Mouse (Mus musculus): ENCODE measurements around the gene Plek2.
"Not testable (repeated sequence)": the region's sequence is repeated elsewhere in the genome, so short reads cannot be mapped to it uniquely, and the experiment has no call there.

Plek2 gene

DNA sequence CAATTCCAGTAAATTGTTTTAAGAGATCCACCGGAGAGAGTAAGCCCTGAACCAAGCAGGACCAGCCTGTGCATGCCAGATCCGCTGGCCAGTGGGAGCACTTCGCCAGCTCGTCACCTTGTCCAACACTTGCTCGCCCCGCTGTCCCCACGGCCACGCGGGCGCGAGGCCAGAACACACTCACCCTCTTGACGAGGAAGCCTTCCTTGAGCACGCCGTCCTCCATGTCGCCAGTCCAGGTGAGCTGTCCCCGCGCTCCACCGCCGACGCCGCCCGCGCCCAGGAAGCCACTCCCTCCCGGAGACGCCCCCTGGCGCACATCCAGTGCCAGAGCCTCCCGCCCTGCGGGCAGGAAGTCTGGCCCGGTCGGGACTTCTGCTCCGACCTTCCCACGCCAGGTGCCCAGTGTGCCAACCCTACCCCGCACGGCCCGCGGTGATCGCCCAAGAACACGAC, at the start of gene Plek2:
TSS of gene Plek2 (minus strand) at position 258 of the 456 bp plus-strand sequence.
- peak; percentile 89 to 94 for DNase-seq (ENCODE audit: low spot score in 2 of 2)

- no peak for DNase-seq (ENCODE audit: low spot score in 2 of 2)
These were observed 49.6 kb upstream of the Plek2 start for GRCm38 (mm10) chr12:78956405-78956804.

DNA sequence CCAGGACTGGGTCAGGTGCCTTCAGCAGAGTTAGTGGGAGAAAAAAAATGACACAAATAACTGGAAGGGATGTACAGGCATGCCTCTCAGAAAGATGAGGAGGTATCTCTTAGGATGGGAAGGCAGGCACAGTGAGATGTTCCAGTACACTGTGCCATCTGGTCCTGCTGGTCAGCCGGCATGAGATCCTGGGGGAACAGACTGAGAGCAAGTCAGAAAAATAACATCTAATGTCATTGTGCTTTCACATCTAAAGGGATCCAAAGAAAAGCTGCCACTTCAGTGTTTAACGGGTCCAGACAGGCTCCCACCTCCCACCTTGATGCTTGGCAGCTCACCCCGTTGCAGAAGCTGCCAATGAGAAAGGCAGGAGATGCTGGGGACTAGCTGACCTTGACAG, 45.7 kb upstream of the Plek2 start:
- no peak for DNase-seq (ENCODE audit: low spot score in 2 of 2)

GRCm38 (mm10) chr12:78952053-78952452, 45.3 kb upstream of the Plek2 start:
- no peak for DNase-seq (ENCODE audit: low spot score in 2 of 2)

DNA sequence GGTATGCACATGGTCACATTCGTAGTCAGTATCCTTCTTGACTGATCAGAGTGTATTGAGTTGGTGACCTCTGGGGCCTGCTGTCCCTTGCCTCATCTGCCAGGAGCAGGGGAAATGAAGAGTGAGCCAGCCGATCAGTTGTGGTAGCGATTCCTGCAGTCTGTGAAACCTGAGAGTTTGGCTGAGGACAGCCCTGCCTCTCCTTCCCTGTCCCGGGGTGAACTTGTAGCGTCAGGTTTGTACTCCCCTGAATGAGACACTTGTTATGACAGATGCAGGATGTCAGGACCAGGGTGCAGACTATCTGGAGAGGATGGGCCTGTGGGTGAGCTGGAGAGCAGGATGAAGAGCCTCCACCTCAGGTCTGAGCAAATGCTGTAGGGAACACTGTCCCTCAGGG, 40.9 kb upstream of the Plek2 start:
- no peak for DNase-seq (ENCODE audit: low spot score in 2 of 2)

DNA sequence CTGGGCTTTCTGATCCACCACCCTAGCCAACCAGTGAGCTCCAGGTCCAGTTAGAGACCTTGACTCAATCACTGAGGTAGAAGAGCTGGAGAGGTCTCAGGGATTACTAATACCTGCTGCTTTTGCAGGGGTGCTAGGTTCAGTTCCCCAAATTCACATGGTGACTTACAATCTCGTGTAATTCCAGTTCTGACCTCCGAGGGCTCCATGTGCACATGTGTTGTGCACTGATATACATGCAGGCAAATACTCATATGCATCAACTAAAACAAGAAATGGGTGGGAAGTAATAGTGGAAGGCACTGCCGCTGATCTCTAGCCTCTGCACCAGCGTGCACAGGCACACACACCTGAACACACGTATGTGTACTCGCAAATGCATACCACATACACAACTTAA, 40.4 kb upstream of the Plek2 start:
- no peak for DNase-seq (ENCODE audit: low spot score in 2 of 2)

DNA sequence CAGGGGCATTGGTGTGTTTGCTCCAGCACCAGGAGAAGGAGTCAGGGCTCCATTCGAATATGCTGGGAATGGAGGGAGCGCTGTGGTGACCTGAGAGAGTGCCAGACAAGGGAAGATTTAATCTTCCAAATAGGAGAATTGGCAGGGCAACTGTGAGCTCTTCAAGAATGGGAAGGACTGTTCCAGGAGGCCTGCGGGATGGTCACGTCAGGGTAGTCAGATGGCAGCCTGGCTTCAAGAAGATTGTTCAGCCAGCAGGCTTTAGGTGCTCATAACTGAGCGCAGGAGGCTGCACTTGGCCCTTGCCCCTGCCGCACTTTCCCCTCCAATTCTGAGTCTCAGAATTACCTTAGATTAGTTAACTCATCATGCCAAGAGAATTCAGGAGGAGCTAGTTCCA, 36.2 kb upstream of the Plek2 start:
- no peak for DNase-seq (ENCODE audit: low spot score in 2 of 2)

DNA sequence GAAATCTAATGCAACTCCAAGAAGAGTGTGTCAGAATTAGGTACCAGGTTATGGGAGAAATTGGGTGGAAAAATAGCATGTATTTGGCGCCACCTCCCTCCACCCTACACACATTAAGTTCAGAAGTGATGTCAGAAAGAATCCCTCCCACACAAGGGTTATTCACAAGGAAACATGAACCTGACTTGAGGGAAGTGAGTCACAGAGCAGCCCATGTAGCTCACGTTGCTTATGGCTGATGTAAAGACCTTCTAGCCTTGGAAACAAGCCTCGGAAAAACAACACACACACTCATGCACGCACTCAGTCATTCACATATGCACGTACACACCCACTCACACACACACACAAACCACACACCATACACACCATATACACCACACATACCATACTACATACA, 33.3 kb upstream of the Plek2 start:
- DNase-seq (ENCODE audit: low spot score in 2 of 2): no peak

GRCm38 (mm10) chr12:78939393-78940037, 32.8 kb upstream of the Plek2 start:
- no peak for DNase-seq (ENCODE audit: low spot score in 2 of 2)

- no peak for DNase-seq (ENCODE audit: low spot score in 2 of 2)
These were observed 29.7 kb upstream of the Plek2 start for GRCm38 (mm10) chr12:78936494-78936893.

GRCm38 (mm10) chr12:78929900-78930299, 23.1 kb upstream of the Plek2 start:
- DNase-seq (ENCODE audit: low spot score in 2 of 2): no peak

- no peak for DNase-seq (ENCODE audit: low spot score in 2 of 2)
These were observed 20.5 kb upstream of the Plek2 start for GRCm38 (mm10) chr12:78927287-78927686.

GRCm38 (mm10) chr12:78923539-78924189, 16.9 kb upstream of the Plek2 start:
- no peak for DNase-seq (ENCODE audit: low spot score in 2 of 2)

DNA sequence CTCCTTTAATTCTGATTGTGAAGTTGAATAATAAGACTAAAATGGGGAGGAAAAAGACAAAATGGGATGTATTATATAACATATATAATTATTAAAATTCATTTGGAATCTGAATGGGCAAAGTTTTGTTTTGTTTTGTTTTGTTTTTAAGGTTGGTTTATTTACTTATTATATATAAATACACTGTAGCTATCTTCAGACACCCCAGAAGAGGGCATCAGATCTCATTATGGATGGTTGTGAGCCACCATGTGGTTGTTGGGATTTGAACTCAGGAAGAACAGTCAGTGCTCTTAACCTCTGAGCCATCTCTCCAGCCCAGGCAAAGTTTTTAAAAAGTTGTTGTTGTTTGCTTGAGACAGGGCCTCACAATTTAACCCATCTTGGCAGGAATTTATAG, 16.2 kb upstream of the Plek2 start:
- DNase-seq (ENCODE audit: low spot score in 2 of 2): not testable (repeated sequence)

DNA sequence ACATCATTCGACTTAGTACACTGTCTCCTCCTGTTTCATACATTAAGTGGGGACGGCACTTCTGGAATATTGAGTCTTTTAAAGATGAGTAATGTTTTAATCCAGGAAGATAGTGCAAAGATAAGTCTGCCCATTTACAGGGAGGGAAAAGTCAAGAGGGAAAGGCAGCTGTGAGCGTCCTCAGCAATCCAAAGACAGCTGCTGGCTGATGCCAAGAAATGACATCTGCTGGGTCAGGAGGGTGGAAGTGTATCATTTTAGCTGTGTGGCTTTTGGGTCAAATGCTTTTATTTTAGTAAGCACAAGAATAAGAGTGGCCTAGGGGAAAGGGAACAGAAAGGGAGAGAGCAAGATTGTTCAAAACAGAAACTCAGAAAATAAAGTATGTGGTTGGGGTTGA, 15.3 kb upstream of the Plek2 start:
- DNase-seq (ENCODE audit: low spot score in 2 of 2): no peak

- no peak for DNase-seq (ENCODE audit: low spot score in 2 of 2)
These were observed 14.7 kb upstream of the Plek2 start for GRCm38 (mm10) chr12:78921421-78921820.

- peak; percentile 60 to 77 for DNase-seq (ENCODE audit: low spot score in 2 of 2)
These were observed 12.4 kb upstream of the Plek2 start for GRCm38 (mm10) chr12:78919079-78919712.

DNA sequence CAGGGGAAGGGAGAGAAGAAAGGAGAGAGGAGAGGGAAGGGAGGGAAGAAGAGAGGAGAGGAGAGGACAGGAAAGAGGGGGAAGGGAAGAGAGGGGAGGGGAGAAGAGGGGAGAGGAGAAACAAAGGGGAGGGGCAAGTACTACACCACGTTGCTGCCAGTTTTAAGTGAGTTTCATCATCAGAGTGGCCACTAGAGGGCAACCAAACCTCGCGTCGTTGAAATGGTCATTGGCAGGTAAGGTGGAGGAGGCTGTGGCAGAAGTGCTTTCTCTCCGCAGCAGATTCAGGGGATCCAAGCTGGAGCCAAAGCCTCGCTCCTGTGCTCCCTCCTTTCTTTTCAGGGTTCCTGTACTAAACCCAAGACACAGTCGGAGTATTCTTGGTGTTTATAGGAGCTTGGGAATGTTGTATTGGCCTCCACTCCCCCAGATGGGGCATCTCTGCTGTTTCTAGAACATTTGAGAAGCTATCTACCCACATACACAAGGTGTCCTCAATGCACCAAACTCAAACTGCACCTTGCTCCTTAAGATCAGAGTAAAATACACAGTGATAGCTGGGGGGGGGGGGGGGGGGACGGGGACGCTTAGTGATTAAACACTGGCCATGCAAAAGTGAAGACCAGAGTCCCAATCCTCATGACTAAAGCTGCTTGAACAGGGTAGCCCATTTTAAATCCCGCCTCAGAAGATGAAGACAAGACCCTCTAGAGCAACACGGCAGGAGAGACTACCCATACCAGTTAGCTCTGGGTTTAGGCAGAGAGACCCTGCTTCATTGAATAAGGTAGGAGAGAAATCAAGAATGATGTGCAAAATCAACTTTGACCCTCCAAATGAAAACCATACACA, 11.7 kb upstream of the Plek2 start:
- peak; percentile 86 to 90 for DNase-seq (ENCODE audit: low spot score in 2 of 2)

- DNase-seq (ENCODE audit: low spot score in 2 of 2): peak in 1 of 2 experiments; percentile 26
These were observed 9.5 kb upstream of the Plek2 start for GRCm38 (mm10) chr12:78916278-78916677.

DNA sequence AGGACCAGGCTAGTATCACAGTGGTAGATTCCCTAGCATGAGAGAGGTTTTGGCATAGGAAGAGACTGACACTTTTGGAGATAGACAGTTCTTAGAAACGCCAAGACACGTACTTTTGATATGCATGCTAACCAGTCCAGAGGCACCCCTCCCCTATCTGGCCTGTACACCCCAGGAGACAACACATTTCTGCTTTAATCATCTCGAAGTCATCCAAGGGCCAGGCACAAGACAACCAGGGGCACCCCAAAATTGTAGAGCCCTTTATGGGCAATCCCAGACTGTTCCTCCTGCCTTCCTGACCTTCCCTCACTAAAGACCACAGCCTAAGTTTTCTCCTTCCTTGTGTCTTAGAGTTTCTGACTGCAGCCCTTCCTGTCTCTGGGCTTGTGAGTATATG, 8.8 kb upstream of the Plek2 start:
- DNase-seq (ENCODE audit: low spot score in 2 of 2): peak in 1 of 2 experiments; percentile 22

- no peak for DNase-seq (ENCODE audit: low spot score in 2 of 2)
These were observed 7.7 kb upstream of the Plek2 start for GRCm38 (mm10) chr12:78914458-78914857.
